Mouse (Mus musculus) thymus, postnatal 4 days (tissue): ENCODE data around the gene Zic2.

Experiments used
- DNase-seq: peaks from one replicate; pipeline ENCODE4 v3.0.0; 2021

Gene Zic2

DNA sequence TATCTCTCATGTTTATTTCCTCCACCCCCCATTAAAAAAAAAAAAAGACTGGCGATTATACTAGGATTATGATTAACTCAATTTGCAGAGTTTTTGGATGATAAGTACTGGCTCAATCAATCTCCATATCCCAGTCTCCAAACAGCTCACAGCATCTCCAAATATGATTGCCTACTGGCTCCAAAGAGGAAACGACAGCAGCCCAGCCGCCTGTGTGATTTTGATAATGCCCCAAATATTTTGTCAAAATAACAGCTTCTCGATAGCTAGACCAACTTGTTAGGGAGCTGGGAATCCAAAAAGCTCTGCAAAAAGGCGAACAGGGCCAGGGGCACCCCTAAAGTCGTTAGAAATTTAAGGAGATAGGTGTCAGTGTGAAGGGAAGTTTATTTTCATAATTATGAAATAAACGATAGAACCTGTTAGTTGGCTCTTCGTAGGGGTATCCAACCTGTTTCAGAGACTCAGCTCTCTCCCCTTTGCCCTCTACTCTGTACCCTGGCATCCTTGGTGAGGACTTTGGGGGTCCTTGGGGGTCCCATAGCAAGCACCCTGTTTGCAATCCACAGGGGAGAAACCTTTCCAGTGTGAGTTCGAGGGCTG, 2.8 kb downstream of the Zic2 start:
- no peak for DNase-seq

DNA sequence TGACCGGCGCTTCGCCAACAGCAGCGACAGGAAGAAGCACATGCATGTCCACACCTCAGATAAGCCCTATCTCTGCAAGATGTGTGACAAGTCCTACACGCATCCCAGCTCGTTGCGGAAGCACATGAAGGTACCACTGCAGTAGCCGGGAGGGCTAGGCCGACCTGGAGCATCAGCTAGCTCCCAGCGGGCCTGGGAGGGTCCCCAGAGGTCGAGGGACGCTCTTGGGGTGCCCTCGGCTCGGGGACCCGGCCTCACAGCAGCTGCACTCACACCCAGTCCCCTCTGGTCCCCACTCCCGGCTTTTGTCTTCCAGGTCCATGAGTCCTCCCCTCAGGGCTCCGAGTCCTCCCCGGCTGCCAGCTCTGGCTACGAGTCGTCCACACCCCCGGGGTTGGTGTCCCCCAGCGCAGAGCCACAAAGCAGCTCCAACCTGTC, 3.4 kb downstream of the Zic2 start:
- no peak for DNase-seq

DNA sequence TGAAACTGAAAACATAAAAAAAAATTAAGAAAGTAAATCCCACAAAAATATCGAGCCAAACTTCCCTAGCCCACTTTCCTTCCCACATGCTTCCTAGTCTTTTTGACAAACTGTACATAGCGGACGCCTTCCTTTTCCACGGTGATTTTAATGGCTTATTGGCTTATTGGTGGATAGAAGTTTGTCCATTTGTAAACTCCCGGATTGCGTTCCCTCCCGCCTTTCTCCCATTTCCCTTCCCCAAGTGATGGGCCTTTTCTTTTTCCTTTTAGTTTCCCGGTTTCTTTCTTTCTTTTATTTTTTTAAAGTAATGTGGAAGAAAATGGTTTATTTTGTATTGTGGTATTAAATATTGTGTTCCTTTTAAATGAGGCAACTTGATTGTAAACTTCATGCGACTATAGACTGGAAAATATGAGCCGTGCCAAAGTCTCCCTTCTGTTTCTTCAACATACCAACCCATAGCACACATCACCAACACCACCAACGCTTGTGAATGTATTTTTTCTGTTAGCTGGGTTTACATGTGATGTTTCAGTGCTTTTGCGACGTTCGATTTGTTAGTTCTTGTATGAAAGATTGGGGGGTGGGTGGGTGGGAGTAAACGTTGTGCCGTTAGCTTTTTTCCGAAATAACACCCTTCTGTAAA, 4.3 kb downstream of the Zic2 start:
- DNase-seq, result no peak

DNA sequence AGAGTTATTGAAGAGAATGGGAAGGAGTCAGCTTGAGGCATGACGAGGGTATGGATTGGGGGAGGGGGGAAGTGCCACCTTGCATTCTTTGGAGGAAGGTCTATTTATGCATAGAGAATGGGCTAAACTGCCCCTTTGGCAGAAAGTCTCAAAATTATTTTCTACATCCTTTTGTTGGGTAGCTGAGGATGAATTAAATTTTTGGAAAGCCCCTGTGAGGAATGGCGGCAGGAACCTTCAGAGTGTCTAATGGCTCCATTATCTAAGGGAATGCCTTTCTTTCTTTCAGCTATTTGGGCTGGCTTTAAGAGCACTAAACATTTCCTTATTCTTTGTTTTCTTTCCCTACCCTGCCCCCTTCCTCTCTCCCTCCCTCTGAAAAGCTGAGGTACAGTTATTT, 5.1 kb downstream of the Zic2 start:
- no peak for DNase-seq

DNA sequence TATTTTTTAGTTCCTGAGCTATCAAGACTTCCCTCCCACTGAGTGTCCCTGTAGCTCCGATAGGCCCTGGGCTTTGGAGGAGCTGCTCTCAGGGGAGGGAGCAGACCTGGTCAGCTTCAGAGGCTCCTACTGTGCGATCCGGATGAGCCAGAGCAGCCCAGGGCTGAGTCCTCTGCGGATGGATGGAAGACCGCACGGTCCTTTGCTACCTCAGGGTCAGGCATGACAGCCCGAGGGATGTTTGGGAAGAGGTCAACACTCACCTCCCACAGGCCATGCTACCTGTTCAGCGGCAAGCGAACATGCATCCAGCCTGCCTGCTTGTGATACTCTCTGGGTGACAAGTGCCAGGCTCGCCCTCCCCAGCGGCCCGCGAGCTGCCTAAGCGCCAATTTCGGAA, 5.9 kb downstream of the Zic2 start:
- no peak for DNase-seq

DNA sequence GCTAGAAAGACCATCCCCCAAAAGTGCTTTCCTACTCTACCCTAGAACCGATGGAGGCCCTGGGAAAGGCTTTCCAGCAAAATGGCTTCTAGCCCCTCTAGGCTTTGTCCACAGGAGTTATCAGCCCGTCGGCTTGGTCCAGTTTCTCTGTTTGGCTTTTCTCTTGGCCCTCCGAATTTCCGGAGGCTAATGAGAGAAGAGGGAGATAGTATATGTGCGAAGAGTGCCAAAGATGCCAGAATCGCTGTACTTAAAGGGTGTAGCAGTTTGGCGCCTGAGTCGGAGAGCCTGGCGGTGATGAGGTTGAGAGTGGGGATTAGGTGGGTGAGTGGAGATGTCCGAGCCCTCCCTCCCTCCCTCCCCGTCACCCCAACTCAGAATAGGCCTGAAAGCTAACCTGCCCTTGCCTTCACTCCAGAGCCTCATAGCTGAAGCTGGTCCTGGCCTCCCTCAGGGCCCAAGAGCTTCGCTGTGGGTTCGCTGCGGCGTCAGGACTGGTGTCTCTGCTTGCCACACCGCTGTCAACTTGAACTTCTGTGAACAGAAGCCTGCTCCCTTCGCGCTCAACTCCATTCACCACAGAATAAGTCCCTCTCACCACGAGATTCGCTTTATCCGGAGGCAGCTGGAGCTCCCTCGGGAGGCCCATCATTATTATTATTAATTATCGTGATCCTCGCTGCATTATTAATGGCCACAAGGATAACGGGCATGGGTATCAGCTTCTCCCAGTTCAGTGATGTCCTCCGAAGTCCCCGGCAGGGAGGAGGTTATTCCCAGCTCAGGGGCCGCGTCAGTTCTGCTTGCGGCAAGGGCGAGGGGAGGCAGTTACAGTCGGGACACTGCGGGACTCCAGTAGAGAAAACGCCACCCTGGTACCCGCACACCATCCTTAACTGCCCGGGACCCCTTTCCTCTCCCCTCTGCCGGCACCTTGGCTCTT, 7.1 kb downstream of the Zic2 start:
- no peak for DNase-seq

DNA sequence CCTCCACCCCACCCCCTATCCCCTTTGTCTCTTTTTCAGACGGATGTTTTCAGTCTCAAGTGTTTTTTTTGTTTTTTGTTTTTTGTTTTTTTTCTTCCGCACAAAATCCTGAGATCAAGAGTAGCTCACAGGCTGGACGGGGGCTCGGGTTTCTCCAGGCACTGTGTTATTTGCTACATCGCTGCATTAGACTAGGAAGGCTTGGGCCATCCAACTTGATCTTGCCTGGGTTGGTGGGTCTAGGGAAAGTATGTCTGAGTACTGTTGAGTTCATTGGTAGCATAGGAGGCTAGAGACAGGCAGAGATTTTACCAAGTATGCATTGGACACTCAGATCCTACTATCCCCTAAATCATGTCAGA, 7.8 kb downstream of the Zic2 start:
- no peak for DNase-seq

DNA sequence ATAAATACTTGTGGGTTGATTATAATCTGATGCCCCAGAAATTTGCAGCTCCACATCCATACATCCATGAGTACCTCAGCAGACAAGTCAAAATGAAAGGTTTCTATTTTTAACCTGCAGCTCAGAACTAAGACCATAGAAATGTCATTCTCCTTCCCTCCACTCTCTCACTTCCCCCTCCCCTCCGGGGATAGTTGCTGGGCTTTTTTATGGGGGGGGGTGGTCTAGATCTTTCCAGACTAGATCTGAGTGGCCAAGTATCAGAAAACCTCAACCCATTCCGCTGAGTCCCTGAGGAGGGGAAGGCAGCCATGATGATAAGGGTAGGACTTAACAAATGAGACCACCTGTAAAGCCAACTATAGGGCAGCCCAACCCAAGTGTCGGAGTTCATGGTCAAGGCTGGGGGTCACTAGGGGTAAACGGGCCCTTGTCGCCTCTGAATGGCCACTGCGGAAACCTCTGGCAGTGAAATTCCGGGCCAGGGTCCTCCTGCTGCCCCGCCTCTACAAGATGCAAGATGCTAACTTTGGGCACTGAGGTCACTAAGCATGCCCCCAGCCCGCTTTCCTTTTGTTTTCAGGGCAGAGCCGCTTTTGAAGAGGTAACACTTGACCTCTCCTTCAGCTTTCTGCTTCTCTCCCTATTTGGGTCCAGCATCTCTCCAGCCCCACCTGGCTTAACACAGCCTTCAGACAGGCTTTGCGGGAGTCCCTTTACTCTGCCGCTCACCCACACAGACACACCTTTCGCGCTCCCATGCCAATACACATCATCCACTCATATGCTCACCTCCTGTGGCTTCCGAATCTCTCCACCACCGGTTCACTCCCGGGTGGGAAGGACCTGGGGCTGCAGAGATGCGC, 8.6 kb downstream of the Zic2 start:
- no peak for DNase-seq

DNA sequence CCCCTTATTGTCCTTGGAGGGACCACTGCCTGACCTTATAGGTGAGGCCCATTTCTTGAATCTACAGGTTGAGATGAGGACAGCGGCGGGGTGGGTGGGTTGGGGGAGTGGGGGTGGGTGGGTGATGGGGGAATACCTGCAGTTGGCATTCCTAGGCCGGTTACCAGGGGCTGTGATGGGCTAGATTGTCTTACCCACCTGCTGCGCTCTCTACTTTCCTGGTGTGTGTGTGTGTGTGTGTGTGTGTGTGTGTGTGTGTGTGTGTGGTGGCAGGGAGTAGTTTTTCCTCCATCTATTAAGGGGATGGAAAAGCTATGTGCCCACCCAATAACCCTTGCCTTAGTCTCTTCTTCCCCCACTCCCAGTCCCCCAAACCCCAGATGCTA, 9.2 kb downstream of the Zic2 start:
- DNase-seq, result no peak

DNA sequence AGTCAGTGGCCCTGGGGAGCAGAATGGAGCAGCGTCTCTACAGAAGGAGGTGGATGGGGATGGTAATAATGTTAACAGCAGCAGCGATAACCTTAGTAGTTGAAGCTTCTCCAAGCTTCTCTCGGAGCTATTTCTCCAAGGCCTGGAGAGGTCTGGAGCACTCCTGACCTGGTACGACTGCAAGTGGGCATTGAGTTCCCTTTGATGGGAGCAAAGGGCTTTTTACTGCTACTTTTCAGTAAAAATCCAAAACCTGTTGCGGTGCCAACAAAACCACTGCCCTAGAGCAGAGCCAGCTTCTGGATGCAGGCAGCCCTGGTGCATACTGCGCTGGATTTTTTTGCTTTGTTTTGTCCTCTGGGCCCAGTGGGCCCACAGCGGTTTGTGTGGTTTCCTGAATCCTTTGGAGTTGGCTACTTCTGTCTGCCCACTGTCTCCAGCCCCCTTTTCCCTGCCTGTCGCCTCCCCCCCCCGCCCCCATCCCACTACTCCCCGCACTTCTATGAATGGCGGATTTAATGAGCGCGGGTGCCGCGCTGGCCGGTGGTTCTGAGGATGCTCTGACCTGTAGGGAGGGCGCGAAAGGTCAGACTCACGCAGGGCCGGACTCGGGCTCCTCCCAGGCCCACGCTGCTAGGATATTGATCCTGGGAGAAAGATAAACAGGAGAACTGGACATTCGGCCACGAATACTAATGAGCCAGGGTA, 9.8 kb downstream of the Zic2 start:
- no peak for DNase-seq

DNA sequence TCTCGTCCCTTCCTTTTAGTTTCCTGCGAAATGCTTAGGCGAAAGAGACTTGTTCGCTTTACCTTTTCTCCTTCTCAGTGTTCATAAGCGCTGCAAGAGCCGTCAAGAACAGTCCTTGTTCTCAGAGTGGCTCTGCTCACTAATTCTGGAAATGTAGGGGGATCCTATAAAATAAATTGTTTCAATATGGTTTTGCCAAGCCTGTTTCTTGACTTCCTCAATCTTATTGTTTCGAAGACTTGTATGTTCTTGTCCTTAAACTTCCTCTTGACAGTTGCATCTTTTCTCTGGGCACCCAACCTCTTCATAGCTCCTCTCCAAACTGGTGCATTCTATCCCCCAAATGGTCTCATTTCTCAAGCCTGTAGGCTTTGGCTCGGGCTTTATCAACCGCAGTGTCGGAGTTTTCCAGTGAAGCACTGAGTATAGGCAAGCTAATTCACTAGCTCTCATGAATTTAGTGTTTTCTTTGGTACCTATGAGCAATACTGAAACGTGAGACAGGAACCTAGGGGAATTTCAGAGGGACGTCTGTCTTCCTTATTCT, 10.5 kb downstream of the Zic2 start:
- no peak for DNase-seq

DNA sequence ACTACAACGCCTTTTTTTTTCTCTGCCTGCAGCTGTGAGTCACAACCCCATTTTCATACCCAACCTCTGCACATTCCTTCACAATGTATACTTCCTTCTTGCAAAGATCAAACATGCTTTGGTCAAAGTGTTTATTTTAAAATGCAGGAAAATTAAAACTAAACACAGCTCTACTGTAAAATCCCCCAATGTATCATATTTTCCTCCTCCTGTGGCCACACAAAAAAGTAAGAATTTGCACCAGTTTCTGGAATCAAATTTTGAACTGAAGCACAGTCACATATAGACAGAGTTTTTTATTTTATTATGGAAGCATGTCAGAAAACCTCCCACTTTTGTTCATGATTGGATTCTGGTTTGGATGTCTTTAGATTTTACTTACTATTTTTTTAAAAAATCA, 11.4 kb downstream of the Zic2 start:
- DNase-seq, result no peak

DNA sequence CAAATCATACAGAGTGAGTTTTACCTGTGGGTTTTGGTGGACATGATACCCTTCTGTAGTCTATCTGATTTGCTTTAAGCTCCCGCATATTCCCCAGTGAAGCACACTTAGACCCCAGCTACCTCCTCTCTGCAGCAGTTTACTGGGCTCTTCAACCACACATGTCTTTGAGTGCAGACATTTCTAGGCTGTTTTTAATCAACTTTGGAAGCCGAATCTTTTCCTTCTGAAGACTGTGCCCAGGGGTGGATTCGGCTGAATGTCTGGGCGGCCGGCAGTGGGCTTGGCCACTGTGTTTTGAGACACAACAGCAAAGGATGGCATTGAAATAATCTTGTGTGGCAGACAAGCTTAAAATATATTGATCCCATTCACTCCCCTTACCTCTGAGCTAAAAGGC, 12.1 kb downstream of the Zic2 start:
- DNase-seq, result no peak

DNA sequence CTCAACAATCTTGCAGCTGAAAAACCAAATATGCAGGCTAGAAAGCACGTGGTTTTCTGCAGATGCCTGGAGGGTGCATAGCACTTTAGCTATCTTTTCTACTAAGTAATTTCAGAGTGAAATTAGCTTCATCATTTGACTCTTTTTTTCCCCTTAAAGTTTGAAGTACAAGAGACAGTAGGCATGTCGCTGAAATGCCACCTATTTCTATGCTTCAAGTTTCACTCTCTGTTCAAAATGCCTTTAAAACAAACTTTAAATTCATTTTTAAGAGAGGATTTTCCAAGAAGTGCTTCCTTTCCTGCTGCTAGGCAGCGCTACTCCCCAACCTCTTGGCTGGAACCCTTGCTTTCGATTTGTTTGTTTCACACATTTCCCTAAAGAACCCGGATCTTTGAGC, 13.8 kb downstream of the Zic2 start:
- DNase-seq, result no peak

DNA sequence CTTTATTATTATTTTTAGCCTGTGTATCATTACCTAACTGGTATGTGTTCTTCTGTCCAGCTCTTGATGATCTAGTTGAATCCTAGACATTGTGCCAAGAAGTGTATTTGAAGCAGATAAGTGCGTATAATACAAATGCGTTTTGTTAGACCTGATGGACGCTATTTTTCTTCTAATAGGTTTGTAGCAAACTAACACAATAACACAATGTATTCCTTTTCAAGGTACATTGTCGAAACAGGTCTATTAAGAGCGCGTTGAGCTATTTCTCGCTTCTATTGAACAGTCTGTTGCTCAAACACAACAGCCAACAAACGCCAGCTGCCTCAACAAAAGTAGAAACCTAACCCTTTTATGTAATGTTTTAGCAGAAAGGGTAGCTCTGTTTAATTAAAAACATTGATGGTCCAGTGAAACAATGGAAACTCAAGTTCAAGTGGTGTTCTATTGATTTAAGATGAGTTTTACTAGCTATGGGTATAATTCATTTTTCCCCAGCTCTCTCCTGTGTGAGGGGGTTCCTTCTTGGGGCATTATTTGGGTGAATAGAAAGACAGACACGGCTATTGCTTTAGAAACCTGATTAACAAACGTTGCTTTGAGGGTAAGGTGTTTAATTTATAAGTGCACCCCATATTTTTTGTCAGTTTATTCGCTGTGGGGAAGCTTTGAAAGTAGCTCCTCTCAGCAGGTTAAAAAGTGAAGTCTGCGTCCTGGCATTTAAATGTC, 14.6 kb downstream of the Zic2 start:
- DNase-seq, result no peak

DNA sequence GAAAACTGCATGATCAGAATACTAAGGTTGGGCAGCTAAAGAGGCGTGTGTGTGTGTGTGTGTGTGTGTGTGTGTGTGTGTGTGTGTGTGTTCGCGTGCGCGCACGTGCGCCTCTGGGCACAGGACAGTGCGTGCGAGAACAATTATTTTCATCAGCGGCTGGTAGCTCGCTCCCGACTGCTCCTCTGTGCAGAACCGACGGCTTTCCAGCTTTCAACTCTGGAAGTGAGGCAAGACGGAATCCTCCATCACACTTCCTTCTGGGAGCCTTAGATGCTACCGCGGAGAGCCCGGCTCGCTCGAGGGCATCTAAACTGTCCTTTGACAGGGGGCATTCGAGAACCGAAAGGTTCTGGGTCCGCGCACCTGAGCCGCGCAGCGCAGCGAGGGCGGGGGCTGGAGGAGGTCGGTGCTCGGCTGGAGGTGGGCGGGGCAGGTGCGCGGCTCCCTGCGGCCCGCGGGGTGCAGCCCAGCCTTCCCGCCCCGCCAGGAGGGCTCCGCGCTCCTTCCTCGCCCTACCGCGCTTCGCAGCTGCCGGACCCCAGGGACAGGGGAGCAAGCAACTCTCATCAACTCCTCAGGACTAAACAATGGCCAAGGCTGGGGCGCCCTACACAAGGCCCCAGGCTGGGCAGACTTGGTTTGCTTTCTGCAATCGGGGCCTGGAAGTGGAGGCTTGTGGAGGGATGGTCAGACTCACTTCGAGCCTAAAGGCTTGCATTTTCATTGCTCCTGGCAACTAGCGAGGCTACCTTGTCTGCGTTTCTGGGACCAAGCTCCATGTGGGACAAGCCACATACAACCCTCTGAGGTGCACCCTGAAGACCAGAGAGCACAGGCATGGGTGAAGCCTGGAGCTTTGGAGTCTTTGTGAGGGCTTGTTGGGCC, 15.4 kb downstream of the Zic2 start, which contains the start of gene Gm10837:
Gm10837 (plus strand) TSS at position 146 of the 888 bp plus-strand sequence.
- DNase-seq, result no peak

DNA sequence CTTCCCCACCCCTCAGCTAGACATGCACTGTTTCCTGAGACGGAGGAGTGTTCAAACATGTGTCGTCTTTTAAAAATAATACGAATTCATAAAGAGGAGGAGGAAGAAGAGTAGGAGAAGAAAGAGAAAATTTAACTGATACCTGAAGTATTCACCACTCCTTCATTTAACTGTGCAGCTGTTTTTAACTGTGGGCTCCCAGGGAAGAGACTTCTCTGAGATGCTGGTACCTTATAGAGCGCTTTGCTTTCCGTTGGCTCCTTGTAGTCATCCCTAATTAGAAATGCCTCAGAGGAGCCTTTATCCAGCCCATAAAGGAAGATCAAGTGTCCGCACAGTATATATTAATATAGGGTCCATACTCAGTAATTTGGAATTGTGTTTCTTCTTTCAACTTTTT, 16.3 kb downstream of the Zic2 start:
- no peak for DNase-seq

DNA sequence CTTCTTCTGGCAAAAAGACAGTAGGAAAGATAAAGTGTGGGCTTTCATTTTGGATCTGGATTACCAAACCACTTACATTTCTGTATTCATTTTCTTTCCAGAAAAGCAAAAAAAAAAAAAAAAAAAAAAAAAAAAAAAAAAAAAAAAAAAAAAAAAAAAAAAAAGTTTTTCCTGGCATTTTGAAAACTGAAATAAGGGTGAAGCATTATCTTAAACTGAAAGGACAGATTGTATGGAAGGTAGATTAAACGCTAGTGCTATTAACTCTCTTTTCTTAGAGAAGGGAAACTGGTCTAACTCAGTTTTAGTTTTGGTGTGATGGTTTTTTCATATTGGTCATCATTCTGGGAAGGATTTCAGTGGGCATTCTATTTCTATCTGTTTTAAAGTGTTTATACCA, 16.8 kb downstream of the Zic2 start:
- DNase-seq, result no peak

DNA sequence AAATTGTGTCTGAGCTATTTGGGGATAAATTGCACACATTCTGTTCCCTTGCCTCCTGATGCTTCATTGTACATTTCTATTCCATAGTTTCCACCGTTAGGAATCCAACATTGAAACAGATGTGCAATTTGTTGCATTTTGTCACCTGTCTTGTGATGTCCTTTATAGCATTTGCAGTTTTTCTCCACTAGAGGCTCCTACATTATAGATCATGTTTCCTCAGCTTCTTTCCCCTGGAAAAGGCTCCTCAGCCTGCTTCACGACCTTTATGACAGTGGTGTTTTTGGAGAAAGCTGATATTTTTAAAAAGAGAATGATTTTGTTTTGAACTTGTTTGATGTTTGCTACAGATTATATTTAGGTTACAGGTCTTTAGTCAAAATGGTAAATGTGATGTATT, 33.8 kb downstream of the Zic2 start:
- DNase-seq, result no peak

DNA sequence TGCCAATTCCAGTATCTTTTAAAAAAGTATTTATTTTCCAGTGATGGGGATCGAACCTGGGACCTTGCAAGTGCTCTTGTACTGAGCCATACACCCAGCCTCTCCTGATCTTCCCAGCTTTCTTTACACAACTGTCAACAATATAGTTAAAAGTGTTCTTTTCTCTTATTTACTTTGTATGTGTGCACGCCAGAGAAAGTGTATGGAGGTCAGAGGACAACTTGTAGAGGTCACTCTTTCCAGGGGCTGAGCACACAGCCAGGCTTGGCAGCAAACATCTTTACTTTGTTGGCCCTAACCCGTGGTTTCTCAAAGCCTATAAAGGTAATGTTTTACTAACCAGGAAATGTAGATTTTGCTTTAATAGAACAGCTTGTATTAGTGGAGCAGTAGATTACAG, 36.3 kb downstream of the Zic2 start:
- DNase-seq, result no peak
